Mouse (Mus musculus) spleen, postnatal 14 days (tissue): ENCODE measurements around the gene Fzd5.
A peak's percentile ranks its signal among the peaks of the same experiment; 100 is the strongest.

ENCODE experiments used
- DNase-seq, 2 experiments: peaks; one replicate each; pipeline ENCODE4 v3.0.0; 2021 to 2022; ENCODE audit warnings: low spot score in 2 of 2

Gene Fzd5

GRCm38 (mm10) chr1:64737502-64738179 lies at the start of gene Fzd5:
Gene Fzd5 (minus strand): TSS chr1:64737751.
- DNase-seq = peak; percentile 82 to 86

- no peak for DNase-seq
Observed at GRCm38 (mm10) chr1:64779863-64780262, 42.3 kb upstream of the Fzd5 start.

- DNase-seq = no peak
Observed at GRCm38 (mm10) chr1:64779415-64779814, 41.9 kb upstream of the Fzd5 start.

GRCm38 (mm10) chr1:64773305-64773704 lies 35.8 kb upstream of the Fzd5 start:
- no peak for DNase-seq

GRCm38 (mm10) chr1:64770169-64770568 lies 32.6 kb upstream of the Fzd5 start:
- no peak for DNase-seq

- no peak for DNase-seq
Observed at GRCm38 (mm10) chr1:64761646-64762045, 24.1 kb upstream of the Fzd5 start.

GRCm38 (mm10) chr1:64757766-64758165 lies 20.2 kb upstream of the Fzd5 start:
- no peak for DNase-seq

GRCm38 (mm10) chr1:64757254-64757653 lies 19.7 kb upstream of the Fzd5 start:
- DNase-seq = no peak

GRCm38 (mm10) chr1:64756640-64757030 lies 19.1 kb upstream of the Fzd5 start:
- no peak for DNase-seq

GRCm38 (mm10) chr1:64755971-64756639 lies 18.6 kb upstream of the Fzd5 start:
- no peak for DNase-seq

- DNase-seq = no peak
Observed at GRCm38 (mm10) chr1:64754658-64755057, 17.1 kb upstream of the Fzd5 start.

- no peak for DNase-seq
Observed at GRCm38 (mm10) chr1:64753668-64754067, 16.1 kb upstream of the Fzd5 start.

- no peak for DNase-seq
Observed at GRCm38 (mm10) chr1:64753109-64753508, 15.6 kb upstream of the Fzd5 start.

- DNase-seq = no peak
Observed at GRCm38 (mm10) chr1:64744616-64745015, 7.1 kb upstream of the Fzd5 start.

GRCm38 (mm10) chr1:64742741-64743408 lies 5.3 kb upstream of the Fzd5 start:
- DNase-seq = no peak

- no peak for DNase-seq
Observed at GRCm38 (mm10) chr1:64738661-64739082, 1.1 kb upstream of the Fzd5 start.

- no peak for DNase-seq
Observed at GRCm38 (mm10) chr1:64738180-64738555, 617 bp upstream of the Fzd5 start.

GRCm38 (mm10) chr1:64736681-64737501 lies 660 bp downstream of the Fzd5 start:
- DNase-seq = peak in 1 of 2 experiments; percentile 21

GRCm38 (mm10) chr1:64735781-64736680 lies 1.5 kb downstream of the Fzd5 start:
- DNase-seq = peak; percentile 15 to 23

- peak in 1 of 2 experiments; percentile 27 for DNase-seq
Observed at GRCm38 (mm10) chr1:64734771-64735750, 2.5 kb downstream of the Fzd5 start.
